Mouse (Mus musculus) 416B (cell line): ENCODE data around the gene Osbpl10.

Experiments
- DNase-seq: peaks from one replicate; pipeline ENCODE4 v3.0.0; 2011; ENCODE audit warnings: low read depth

The Osbpl10 gene

GRCm38 (mm10) chr9:115163693-115164092 lies 185.3 kb downstream of the Osbpl10 start:
- no peak for DNase-seq

GRCm38 (mm10) chr9:115164351-115164750 lies 186.0 kb downstream of the Osbpl10 start:
- no peak for DNase-seq

DNA sequence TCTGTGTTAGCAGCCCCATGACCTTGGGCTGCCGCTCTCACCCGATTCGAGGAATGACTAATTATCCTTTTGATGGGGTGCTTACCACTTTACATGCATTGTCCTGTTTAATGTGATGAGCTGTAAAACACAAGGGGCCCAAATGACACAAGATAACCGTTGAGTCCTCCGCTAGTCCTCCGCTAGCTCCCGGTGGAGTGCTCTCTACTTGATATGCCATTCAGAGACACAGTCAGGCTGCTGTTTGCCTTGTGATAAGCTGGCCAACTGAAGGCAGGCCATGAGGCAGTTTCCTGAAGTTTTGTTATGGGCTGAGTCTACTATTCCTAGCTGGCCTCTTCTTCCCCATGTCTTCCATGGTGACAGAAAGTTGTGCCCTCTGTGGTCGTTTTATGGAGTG lies 187.6 kb downstream of the Osbpl10 start:
- no peak for DNase-seq

- no peak for DNase-seq
Observed at GRCm38 (mm10) chr9:115169591-115169990, 191.2 kb downstream of the Osbpl10 start.

GRCm38 (mm10) chr9:115172096-115172495 lies 193.7 kb downstream of the Osbpl10 start:
- DNase-seq = no peak

- no peak for DNase-seq
Observed at GRCm38 (mm10) chr9:115179154-115179553, 200.8 kb downstream of the Osbpl10 start.

- DNase-seq = no peak
Observed at GRCm38 (mm10) chr9:115179935-115180334, 201.6 kb downstream of the Osbpl10 start.

DNA sequence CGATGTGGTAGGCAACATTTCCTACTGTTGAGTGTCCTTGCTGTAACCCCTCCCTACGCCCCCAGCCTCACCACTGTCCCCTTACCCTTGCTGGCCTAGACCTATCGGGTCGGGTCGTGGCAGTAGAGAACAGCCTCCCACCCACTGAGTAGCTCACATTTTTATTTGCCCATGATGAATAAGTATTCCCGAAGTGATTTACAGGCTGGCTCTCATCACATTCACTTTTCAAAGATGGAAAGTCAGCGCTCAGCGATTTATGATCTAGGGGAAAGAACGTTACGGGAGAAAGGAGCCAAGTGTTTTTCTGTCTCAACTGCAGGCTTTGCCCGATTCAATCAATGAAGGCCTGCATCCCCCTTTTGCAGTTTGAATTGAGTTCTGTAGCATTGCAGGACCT lies 208.0 kb downstream of the Osbpl10 start:
- no peak for DNase-seq

DNA sequence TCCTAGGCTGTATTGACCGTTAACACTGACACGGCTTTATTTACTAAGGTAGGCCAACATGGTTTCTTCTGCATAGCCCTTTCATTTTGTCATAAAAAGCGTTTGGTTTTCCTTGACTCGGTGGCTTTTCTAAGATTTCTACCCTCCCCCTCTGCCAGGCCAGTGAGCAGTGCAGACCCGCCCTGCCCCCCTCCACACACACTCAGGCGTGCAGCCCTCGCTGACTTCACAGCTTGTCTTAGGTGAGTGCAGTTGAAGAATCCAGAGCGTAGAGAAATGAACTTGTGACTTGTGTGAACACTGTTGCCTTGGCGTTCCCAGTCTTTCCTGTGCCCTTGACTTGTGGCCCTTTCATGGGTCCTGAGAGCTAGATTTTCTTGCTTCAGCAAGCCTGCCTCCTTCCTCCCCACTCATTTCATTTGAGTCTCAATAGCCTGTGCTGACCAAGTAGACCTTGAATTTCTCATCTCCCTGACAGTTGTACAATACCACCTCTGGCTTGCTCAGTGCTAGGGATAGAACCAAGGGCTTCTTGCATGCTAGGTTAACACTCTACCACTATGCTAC lies 212.1 kb downstream of the Osbpl10 start:
- DNase-seq = no peak

DNA sequence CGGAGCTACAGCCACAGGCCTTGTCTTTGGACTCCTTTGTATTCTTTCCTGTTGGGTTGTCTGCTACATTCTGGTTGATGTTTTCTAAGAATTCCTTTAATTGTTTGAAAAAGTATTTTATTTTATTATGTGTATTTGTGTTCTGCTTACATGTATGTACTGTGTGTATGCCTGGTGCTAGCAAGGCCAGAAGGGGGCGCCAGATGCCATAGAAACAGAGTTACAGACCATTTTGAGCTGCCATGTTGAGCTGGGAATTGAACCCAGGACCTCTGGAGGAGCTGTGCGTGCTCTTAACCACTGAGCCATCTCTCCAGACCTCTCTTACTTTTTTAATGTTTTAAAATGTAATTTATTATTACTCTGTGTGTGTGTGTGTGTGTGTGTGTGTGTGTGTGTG lies 214.5 kb downstream of the Osbpl10 start:
- DNase-seq = peak; percentile 34

- no peak for DNase-seq
Observed at GRCm38 (mm10) chr9:115197082-115197481, 218.7 kb downstream of the Osbpl10 start.

- peak; percentile 77 for DNase-seq
Observed at GRCm38 (mm10) chr9:115200166-115200862, 221.9 kb downstream of the Osbpl10 start.

- no peak for DNase-seq
Observed at GRCm38 (mm10) chr9:115201264-115201663, 222.9 kb downstream of the Osbpl10 start.

DNA sequence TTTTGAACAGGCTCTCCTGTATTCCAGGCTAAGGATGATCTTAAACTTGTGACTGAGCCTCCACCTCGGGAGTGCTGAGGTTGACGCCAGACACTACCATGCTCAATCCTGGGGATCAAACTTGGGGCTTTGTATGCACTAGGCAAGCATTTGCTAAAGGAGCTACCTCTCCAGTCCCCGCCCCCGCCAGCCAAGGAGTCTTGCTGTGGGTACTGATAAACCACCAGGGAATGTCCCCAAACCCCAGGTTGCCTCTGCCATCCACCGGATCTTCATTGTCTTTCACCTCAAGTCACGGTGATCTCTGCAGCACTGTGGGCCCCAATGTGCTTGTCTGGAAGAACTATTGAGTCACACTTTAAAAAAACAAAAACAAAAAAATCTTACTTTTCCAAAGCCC lies 224.8 kb downstream of the Osbpl10 start:
- no peak for DNase-seq

DNA sequence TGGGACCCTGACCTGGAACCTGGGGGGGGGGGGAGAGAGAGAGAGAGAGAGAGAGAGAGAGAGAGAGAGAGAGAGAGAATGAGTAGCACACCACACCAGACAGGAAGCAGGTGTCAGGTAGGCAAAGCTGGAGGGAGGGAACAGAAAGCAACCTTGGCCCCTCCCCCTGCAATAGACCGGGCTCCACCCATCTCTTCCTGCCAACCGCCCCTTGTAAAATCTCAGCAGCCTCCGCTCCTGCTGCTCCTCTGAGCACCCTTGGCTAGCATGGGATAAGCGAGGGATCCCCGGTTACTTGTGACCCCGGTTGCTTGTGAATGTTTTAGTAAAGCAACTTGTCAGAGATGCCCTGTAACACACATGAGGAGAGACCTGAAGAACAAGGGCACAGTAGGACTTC lies 227.1 kb downstream of the Osbpl10 start:
- DNase-seq = peak; percentile 19

DNA sequence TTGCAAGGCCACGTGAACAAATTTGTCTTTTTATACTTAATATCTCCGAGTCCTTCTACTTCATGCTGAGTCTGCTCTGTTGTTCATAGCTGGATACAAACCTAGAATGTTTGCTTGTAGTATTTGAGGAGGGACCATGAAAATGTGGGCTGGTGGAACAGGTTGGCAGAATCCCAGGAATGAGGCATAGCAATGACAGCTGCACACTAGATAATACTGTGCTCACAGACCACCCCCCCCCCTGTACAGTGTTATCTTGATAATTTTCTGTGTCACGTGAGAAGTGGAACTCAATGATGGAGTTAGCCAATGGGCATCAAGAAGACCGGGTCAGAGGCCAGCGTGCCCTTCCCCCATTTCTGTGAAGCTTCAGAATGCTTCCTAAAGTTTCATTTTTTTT lies 227.8 kb downstream of the Osbpl10 start:
- DNase-seq = peak; percentile 10

GRCm38 (mm10) chr9:115209737-115210136 lies 231.4 kb downstream of the Osbpl10 start:
- peak; percentile 97 for DNase-seq

- no peak for DNase-seq
Observed at GRCm38 (mm10) chr9:115210535-115210934, 232.2 kb downstream of the Osbpl10 start.

DNA sequence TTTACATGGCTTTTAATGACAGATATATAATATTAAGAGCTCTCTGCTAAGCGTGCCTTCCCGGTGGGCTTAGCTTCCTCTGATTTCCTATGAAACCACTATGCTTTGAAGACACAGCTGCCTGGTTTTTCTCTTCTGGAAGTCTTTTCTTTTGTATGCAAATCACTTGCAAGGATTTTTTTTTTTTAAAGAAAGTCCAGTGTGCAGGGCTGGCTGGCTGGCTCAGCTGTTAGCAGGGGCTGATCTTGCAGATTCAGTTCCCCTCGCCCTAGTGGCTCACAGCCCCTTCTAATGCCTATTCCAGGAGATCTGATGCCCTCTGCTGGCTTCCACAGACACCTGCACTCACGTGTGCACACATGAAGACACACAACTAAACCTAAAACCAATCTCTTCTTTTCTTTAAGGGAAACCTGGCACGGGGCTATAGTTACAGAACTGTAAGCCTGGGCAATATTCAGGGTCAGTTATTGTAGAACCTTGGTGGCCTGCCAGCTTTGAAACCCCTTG lies 235.4 kb downstream of the Osbpl10 start:
- DNase-seq = no peak

- peak; percentile 22 for DNase-seq
Observed at GRCm38 (mm10) chr9:115214572-115215571, 236.5 kb downstream of the Osbpl10 start.

DNA sequence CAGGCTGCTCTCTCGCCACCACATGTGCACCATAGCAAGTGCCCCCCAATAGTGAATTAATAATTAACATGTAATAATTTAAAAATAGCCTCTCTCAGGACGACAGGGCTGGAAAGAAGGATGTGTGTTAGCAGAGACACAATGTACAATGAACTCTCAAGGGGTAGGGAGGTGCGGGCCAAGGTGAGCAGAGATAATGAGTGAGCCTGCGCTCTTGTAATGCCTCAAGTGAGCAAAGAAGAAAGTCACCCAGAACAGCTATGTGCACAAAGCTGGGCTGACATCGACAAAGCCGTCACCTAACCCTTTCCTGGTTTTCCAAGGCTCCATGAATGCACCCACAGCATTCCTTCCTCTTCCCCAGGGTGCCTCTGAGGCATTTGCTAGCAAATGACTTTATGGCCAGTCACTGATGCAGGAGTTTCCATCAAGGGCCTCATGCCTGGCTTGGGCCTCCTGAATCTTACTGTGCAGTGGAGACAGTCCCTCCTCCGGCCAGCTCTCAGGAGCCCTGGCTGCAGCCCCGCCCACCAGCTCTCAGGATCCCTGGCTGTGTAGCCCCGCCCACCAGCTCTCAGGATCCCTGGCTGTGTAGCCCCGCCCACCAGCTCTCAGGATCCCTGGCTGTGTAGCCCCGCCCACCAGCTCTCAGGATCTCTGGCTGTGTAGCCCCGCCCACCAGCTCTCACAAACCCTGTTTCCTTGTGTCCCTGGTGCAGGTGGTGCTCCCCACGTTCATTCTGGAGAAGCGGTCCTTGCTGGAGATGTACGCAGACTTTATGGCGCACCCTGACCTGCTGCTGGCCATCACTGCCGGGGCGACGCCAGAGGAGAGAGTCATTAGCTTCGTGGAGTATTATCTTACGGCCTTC lies 237.7 kb downstream of the Osbpl10 start:
- DNase-seq = no peak

GRCm38 (mm10) chr9:115217984-115218383 lies 239.6 kb downstream of the Osbpl10 start:
- no peak for DNase-seq
